Mouse (Mus musculus) embryonic facial prominence, embryonic 15.5 days (tissue): ENCODE results near the gene Lbhd1. TPM values are rescaled to one million over a fixed set of nuclear protein-coding genes. Genes with fewer than 3 reads are reported as not detected.
A peak's percentile ranks its signal among the peaks of the same experiment; 100 is the strongest.
"Not testable (repeated sequence)": the region's sequence is repeated elsewhere in the genome, so short reads cannot be mapped to it uniquely, and the experiment has no call there.

ENCODE experiments used
- ATAC-seq: fragments of 200-750 bp; cut with Nextera tagmentation; 2 replicates; pipeline ENCODE4 v1.8.0; 2017; ENCODE audit warnings: low read depth, moderate TSS enrichment; ENCODE audit not compliant: insufficient number of reproducible peaks, low FRiP score, low TSS enrichment
- H3K27ac ChIP-seq: fragments of 300-500 bp; sonication (generic); replicated peaks from 2 replicates; pipeline ENCODE4 v1.5.1; 2015; ENCODE audit warnings: mild to moderate bottlenecking, inconsistent platforms
- H3K27me3 ChIP-seq: fragments of 300-500 bp; sonication (generic); 2 replicates; pipeline ENCODE4 v1.6.1; 2015; ENCODE audit warnings: inconsistent platforms
- H3K36me3 ChIP-seq: fragments of 300-500 bp; sonication (generic); 2 replicates; pipeline ENCODE4 v1.6.1; 2015; ENCODE audit warnings: mild to moderate bottlenecking, inconsistent platforms
- H3K4me1 ChIP-seq: fragments of 300-500 bp; sonication (generic); 2 replicates; pipeline ENCODE4 v1.6.1; 2015; ENCODE audit warnings: inconsistent platforms
- H3K4me2 ChIP-seq: fragments of 300-500 bp; sonication (generic); replicated peaks from 2 replicates; pipeline ENCODE4 v1.6.1; 2015; ENCODE audit warnings: mild to moderate bottlenecking, inconsistent platforms
- H3K4me3 ChIP-seq: fragments of 300-500 bp; sonication (generic); replicated peaks from 2 replicates; pipeline ENCODE4 v1.5.1; 2015; ENCODE audit warnings: mild to moderate bottlenecking, inconsistent platforms
- H3K9ac ChIP-seq: fragments of 300-500 bp; sonication (generic); 2 replicates; pipeline ENCODE4 v1.6.1; 2015; ENCODE audit warnings: inconsistent platforms
- H3K9me3 ChIP-seq: fragments of 300-500 bp; sonication (generic); replicated peaks from 2 replicates; pipeline ENCODE4 v1.6.1; 2016; ENCODE audit warnings: inconsistent platforms
- WGBS: fragments of 180-500 bp; shearing (Covaris S2); methylation state at CpG from one replicate; pipeline ENCODE4 v1.1.7; 2015; 5-methylcytosine and 5-hydroxymethylcytosine counted together
- polyA plus RNA-seq: library from polyadenylated mRNA; unstranded; fragments of >200 nt; fragmentation: Nextera tagmentation; extraction: Ambion mirVana; gene quantifications from 2 replicates; pipeline ENCODE4 v1.2.1, GENCODE M21; 2015

Gene Lbhd1
- polyA plus RNA-seq, 1 experiment from 2014 or later: 58.7 TPM

DNA sequence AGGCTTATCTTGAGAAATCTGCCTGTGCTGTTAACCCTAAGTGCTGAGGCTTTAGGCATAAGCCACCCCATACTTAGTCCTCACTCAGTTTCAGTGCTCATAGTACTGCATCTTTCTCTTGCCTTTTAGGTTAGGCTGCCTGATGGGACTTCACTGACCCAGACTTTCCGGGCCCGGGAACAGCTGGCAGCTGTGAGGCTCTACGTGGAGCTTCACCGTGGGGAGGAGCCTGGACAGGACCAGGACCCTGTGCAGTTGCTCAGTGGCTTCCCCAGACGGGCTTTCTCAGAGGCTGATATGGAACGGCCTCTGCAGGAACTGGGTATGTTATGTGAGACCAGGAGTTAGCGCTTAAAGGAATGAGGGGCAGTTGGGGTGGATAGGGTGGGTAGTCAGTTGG, 8.5 kb upstream of the Lbhd1 start:
- Histone ChIP-seq H3K9me3 (no peaks in the 10 kb centered on the region), H3K4me1 (peaks cover 17% of the 10 kb centered on the region), H3K4me2 (no peak overlapping the region), H3K9ac (no peak overlapping the region), H3K27ac (no peak overlapping the region), H3K27me3 (no peaks in the 10 kb centered on the region), H3K36me3 (peaks cover 45% of the 10 kb centered on the region), H3K4me3 (no peak overlapping the region)
- no peak for ATAC-seq
- WGBS: 95% methylated on average over 7 of the region's 7 CpGs

GRCm38 (mm10) chr19:8880311-8881033, 3.1 kb upstream of the Lbhd1 start, which contains the start of gene Uqcc3:
Gene Uqcc3 (minus strand): TSS chr19:8880923.
- H3K4me2 ChIP-seq: peak within 1 kb of the TSS; percentile 76
- no peaks in the 10 kb centered on the region for H3K27me3 ChIP-seq
- no peaks in the 10 kb centered on the region for H3K9me3 ChIP-seq
- peak within 1 kb of the TSS; percentile 76 for H3K4me3 ChIP-seq
- peak; percentile 96 for ATAC-seq
- peak within 1 kb of the TSS; percentile 90 for H3K27ac ChIP-seq
- peaks cover 19% of the 10 kb centered on the region for H3K36me3 ChIP-seq
- H3K4me1 ChIP-seq: peaks cover 15% of the 10 kb centered on the region
- H3K9ac ChIP-seq: peak within 1 kb of the TSS; percentile 86
- WGBS: under 1% methylated on average over 42 of the region's 42 CpGs

GRCm38 (mm10) chr19:8881034-8881392, 2.5 kb upstream of the Lbhd1 start:
- no peak for ATAC-seq
- Histone ChIP-seq H3K4me1 (peaks cover 15% of the 10 kb centered on the region), H3K36me3 (peaks cover 14% of the 10 kb centered on the region), H3K4me3 (peak overlapping the region; percentile 76), H3K27me3 (no peaks in the 10 kb centered on the region), H3K9me3 (no peaks in the 10 kb centered on the region), H3K9ac (peak overlapping the region; percentile 86), H3K4me2 (peak overlapping the region; percentile 76), H3K27ac (peak overlapping the region; percentile 90; the same call in 1 of the 2 replicates)
- 9% methylated on average over 3 of the region's 3 CpGs for WGBS

- Histone ChIP-seq H3K4me2 (peak overlapping the region; percentile 70; the same call in 1 of the 2 replicates), H3K36me3 (peaks cover 15% of the 10 kb centered on the region), H3K4me1 (peaks cover 18% of the 10 kb centered on the region), H3K27ac (peak overlapping the region; percentile 88), H3K9ac (no peak overlapping the region; the same call in 1 of the 2 replicates), H3K4me3 (no peak overlapping the region), H3K9me3 (no peaks in the 10 kb centered on the region), H3K27me3 (no peaks in the 10 kb centered on the region)
- WGBS: 44% methylated on average over 1 of the region's 1 CpGs
- ATAC-seq: no peak
Observed at GRCm38 (mm10) chr19:8886916-8887584, 3.5 kb downstream of the Lbhd1 start.

DNA sequence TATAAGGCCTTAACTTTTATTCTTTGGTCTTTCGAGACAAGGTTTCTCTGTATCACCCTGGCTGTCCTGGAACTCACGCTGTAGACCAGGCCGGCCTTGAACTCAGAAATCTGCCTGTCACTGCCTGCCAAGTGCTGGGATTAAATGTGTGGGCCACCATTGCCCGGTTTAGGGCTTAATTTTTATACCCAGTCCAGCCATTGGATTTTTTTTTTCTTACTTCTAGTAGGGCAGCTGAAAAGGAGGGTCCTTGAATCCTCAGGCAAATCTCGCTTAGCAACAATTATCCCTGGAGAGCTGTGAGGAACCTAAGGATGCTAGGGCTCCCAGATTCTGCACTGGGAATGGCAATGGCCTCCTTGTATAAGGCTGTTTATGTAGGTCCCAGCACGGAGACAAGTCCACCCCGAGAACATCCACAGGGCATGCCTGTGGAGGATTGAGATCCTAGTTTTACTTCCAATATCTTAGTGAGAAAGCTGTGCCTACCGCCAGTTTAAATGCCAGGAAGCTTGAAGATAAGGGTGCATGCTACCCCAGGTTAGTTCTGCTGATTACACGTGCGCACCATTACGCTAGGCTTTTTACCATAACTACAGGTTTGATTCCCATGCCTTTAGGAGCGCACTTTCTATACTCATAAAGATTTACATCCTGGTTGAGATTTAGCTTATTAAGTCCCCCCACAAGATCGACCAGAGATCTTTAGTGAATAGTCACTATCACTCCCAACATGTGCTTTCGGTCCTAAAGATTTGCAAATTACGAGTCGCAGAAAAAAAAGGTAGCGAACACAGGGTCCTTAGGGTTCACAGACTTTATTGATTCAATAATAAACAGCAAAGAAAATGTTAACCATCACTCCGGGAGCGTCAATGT, 4.3 kb downstream of the Lbhd1 start:
- WGBS: 13% methylated on average over 19 of the region's 19 CpGs
- peak overlapping the region; percentile 89 for H3K9ac ChIP-seq
- no peaks in the 10 kb centered on the region for H3K27me3 ChIP-seq
- H3K9me3 ChIP-seq: no peaks in the 10 kb centered on the region
- peaks cover 18% of the 10 kb centered on the region for H3K4me1 ChIP-seq
- H3K4me2 ChIP-seq: peak overlapping the region; percentile 70
- H3K4me3 ChIP-seq: peak overlapping the region; percentile 70
- peaks cover 15% of the 10 kb centered on the region for H3K36me3 ChIP-seq
- no peak for ATAC-seq
- peak overlapping the region; percentile 88 for H3K27ac ChIP-seq

DNA sequence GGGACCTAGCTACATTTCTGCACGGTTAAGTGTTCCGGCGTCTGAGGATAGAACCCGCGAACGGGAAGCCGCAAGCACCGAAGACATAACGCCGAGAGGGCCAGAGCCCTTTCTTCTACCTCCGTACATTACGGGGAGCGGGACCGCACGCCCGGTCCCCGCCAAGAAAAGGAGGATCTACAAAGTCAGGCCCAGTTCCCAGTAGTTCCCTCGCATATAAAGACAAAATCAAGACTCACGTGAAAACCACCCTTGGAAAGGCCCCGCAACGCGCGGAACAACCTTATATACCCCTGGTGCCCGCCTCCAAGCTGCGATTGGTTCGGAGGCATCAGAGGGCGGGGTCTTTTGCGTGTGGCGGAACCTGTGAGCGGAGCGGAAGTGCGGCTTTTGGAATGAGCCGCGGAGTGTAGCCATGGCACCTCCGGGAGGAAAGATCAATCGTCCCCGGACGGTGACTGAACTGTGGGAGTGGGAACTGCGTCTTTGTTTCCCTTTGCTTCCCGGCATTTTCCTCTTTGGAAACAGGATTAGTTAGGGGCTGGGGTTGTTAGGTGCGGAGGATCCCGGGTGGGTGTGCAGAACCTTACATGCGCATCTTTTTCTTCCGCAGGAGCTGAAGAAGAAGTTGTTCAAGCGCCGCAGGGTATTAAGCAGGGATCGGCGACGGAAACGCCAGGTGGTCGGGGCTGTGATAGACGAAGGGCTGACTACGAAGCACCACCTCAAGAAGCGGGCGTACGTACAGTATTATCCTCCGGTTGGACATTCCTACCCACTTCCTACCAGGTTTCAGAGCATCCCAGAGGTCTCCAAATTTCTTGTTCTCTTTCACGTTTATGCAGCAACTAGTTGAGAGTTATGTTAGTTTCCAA, 5.2 kb downstream of the Lbhd1 start, which contains the start of the genes 1810009A15Rik and Gm49416:
Gene 1810009A15Rik (plus strand): TSS at position 343 of the 875 bp plus-strand sequence.
Gene Gm49416 (plus strand): TSS at position 416 of the 875 bp plus-strand sequence.
- Histone ChIP-seq H3K27me3 (no peaks in the 10 kb centered on the region), H3K27ac (peak within 1 kb of the TSS; percentile 88), H3K4me1 (peaks cover 22% of the 10 kb centered on the region), H3K4me3 (peak within 1 kb of the TSS; percentile 70), H3K9me3 (no peaks in the 10 kb centered on the region), H3K4me2 (peak within 1 kb of the TSS; percentile 70), H3K9ac (peak within 1 kb of the TSS; percentile 89), H3K36me3 (peaks cover 15% of the 10 kb centered on the region)
- peak; percentile 93 for ATAC-seq
- WGBS: under 1% methylated on average over 58 of the region's 58 CpGs

GRCm38 (mm10) chr19:8892829-8893766, 9.6 kb downstream of the Lbhd1 start, which contains the start of gene Ints5:
Gene Ints5 (plus strand): TSS chr19:8893005.
- peaks cover 35% of the 10 kb centered on the region for H3K4me1 ChIP-seq
- H3K36me3 ChIP-seq: peaks cover 37% of the 10 kb centered on the region
- peak within 1 kb of the TSS; percentile 72 for H3K4me2 ChIP-seq
- WGBS: 2% methylated on average over 54 of the region's 54 CpGs
- H3K9ac ChIP-seq: peak within 1 kb of the TSS; percentile 89
- no peaks in the 10 kb centered on the region for H3K9me3 ChIP-seq
- H3K4me3 ChIP-seq: peak within 1 kb of the TSS; percentile 88
- ATAC-seq: peak; percentile 40
- H3K27me3 ChIP-seq: no peaks in the 10 kb centered on the region
- peak within 1 kb of the TSS; percentile 90 for H3K27ac ChIP-seq

- no peak overlapping the region for H3K4me3 ChIP-seq
- no peaks in the 10 kb centered on the region for H3K9me3 ChIP-seq
- WGBS: 88% methylated on average over 9 of the region's 9 CpGs
- H3K4me2 ChIP-seq: no peak overlapping the region
- H3K27me3 ChIP-seq: no peaks in the 10 kb centered on the region
- peaks cover 38% of the 10 kb centered on the region for H3K4me1 ChIP-seq
- no peak overlapping the region for H3K9ac ChIP-seq
- no peak overlapping the region for H3K27ac ChIP-seq
- H3K36me3 ChIP-seq: peaks cover 33% of the 10 kb centered on the region
- no peak for ATAC-seq
Observed at GRCm38 (mm10) chr19:8895397-8895960, 11.9 kb downstream of the Lbhd1 start.

GRCm38 (mm10) chr19:8896231-8896630, 12.7 kb downstream of the Lbhd1 start:
- H3K4me3 ChIP-seq, H3K27me3 ChIP-seq: not testable (repeated sequence)

More at GRCm38 (mm10) chr19:8896231-8896630, 12.7 kb downstream of the Lbhd1 start:
- Histone ChIP-seq H3K9ac (peak overlapping the region; percentile 2; the same call in 1 of the 2 replicates), H3K27ac (0 out of 2 replicates have a peak overlapping the region, but pooled peaks have one; percentile 28), H3K36me3 (peaks cover 26% of the 10 kb centered on the region), H3K4me1 (peaks cover 38% of the 10 kb centered on the region)
- not testable (repeated sequence) for ATAC-seq, H3K4me2 ChIP-seq, H3K9me3 ChIP-seq
- WGBS: 91% methylated on average over 5 of the region's 5 CpGs
